Mouse (Mus musculus) forebrain, embryonic 15.5 days (tissue): ENCODE measurements at regions not wholly inside any gene's neighbourhood (a gene's known extent, or its start where the extent isn't known, plus 50 kb on each side); places are given as distances from the start of the nearest gene placed in this dataset.

ENCODE experiments used
- ATAC-seq: fragments of 200-750 bp; cut with Nextera tagmentation; replicated peaks from 2 replicates; pipeline ENCODE4 v1.8.0; 2017; ENCODE audit warnings: mild to moderate bottlenecking, moderate TSS enrichment, moderate library complexity
- H3K27ac ChIP-seq: fragments of 300-500 bp; sonication (generic); replicated peaks from 2 replicates; pipeline ENCODE4 v1.5.1; 2015; ENCODE audit warnings: mild to moderate bottlenecking, inconsistent platforms
- H3K27me3 ChIP-seq: fragments of 300-500 bp; sonication (generic); 2 replicates; pipeline ENCODE4 v1.6.1; 2015; ENCODE audit warnings: inconsistent platforms
- H3K36me3 ChIP-seq: fragments of 300-500 bp; sonication (generic); 2 replicates; pipeline ENCODE4 v1.6.1; 2015; ENCODE audit warnings: mild to moderate bottlenecking, inconsistent platforms
- H3K4me1 ChIP-seq: fragments of 300-500 bp; sonication (generic); 2 replicates; pipeline ENCODE4 v1.6.1; 2015; ENCODE audit warnings: inconsistent platforms
- H3K4me2 ChIP-seq: fragments of 300-500 bp; sonication (generic); replicated peaks from 2 replicates; pipeline ENCODE4 v1.6.1; 2015; ENCODE audit warnings: mild to moderate bottlenecking, inconsistent platforms
- H3K4me3 ChIP-seq: fragments of 300-500 bp; sonication (generic); 2 replicates; pipeline ENCODE4 v1.5.1; 2015; ENCODE audit warnings: mild to moderate bottlenecking, inconsistent platforms
- H3K9ac ChIP-seq: fragments of 300-500 bp; sonication (generic); replicated peaks from 2 replicates; pipeline ENCODE4 v1.6.1; 2015; ENCODE audit warnings: mild to moderate bottlenecking, inconsistent platforms
- H3K9me3 ChIP-seq: fragments of 300-500 bp; sonication (generic); 2 replicates; pipeline ENCODE4 v1.6.1; 2016; ENCODE audit warnings: inconsistent platforms
- WGBS: fragments of 180-500 bp; shearing (Covaris S2); methylation state at CpG from one replicate; pipeline ENCODE4 v1.1.7; 2015; ENCODE audit warnings: mixed read lengths; 5-methylcytosine and 5-hydroxymethylcytosine counted together

- H3K4me1 ChIP-seq = peaks cover 4% of the 10 kb centered on the region; the same call in 1 of the 2 replicates
- no peak for ATAC-seq
- no peaks in the 10 kb centered on the region for H3K36me3 ChIP-seq
- H3K4me2 ChIP-seq = no peak overlapping the region
- WGBS = 91% methylated on average over 5 of the region's 5 CpGs
- H3K9me3 ChIP-seq = no peaks in the 10 kb centered on the region
- H3K27ac ChIP-seq = no peak overlapping the region
- H3K27me3 ChIP-seq = no peaks in the 10 kb centered on the region
- H3K4me3 ChIP-seq = no peak overlapping the region
- no peak overlapping the region for H3K9ac ChIP-seq
Observed at GRCm38 (mm10) chr2:144174366-144175035, 96.0 kb upstream of the Mgme1 start.

- no peak overlapping the region for H3K9ac ChIP-seq
- 90% methylated on average over 9 of the region's 9 CpGs for WGBS
- no peak for ATAC-seq
- no peaks in the 10 kb centered on the region for H3K36me3 ChIP-seq
- peaks cover 4% of the 10 kb centered on the region; the same call in 1 of the 2 replicates for H3K4me1 ChIP-seq
- H3K4me3 ChIP-seq = no peak overlapping the region
- H3K27ac ChIP-seq = no peak overlapping the region
- no peak overlapping the region for H3K4me2 ChIP-seq
- H3K9me3 ChIP-seq = no peaks in the 10 kb centered on the region
- no peaks in the 10 kb centered on the region for H3K27me3 ChIP-seq
Observed at GRCm38 (mm10) chr2:144176508-144177170, 93.8 kb upstream of the Mgme1 start.

GRCm38 (mm10) chr2:144177268-144177667 is 93.2 kb upstream of the Mgme1 start:
- Histone ChIP-seq H3K36me3 (no peaks in the 10 kb centered on the region), H3K27ac (no peak overlapping the region), H3K4me1 (no peaks in the 10 kb centered on the region), H3K4me3 (no peak overlapping the region), H3K9ac (no peak overlapping the region), H3K4me2 (no peak overlapping the region), H3K9me3 (no peaks in the 10 kb centered on the region), H3K27me3 (no peaks in the 10 kb centered on the region)
- ATAC-seq = no peak
- WGBS = 43% methylated on average over 6 of the region's 6 CpGs

- Histone ChIP-seq H3K4me2 (no peak overlapping the region), H3K9me3 (no peaks in the 10 kb centered on the region), H3K27me3 (no peaks in the 10 kb centered on the region), H3K36me3 (no peaks in the 10 kb centered on the region), H3K4me1 (no peaks in the 10 kb centered on the region), H3K27ac (no peak overlapping the region), H3K4me3 (no peak overlapping the region), H3K9ac (no peak overlapping the region)
- ATAC-seq = no peak
- 77% methylated on average over 6 of the region's 6 CpGs for WGBS
Observed at GRCm38 (mm10) chr2:144177920-144178319, 92.5 kb upstream of the Mgme1 start.

- no peaks in the 10 kb centered on the region for H3K4me1 ChIP-seq
- 82% methylated on average over 5 of the region's 5 CpGs for WGBS
- H3K9ac ChIP-seq = no peak overlapping the region
- no peaks in the 10 kb centered on the region for H3K9me3 ChIP-seq
- H3K4me2 ChIP-seq = no peak overlapping the region
- H3K27me3 ChIP-seq = no peaks in the 10 kb centered on the region
- H3K36me3 ChIP-seq = no peaks in the 10 kb centered on the region
- no peak overlapping the region for H3K27ac ChIP-seq
- ATAC-seq = no peak
- no peak overlapping the region for H3K4me3 ChIP-seq
Observed at GRCm38 (mm10) chr2:144182108-144182507, 88.4 kb upstream of the Mgme1 start.

- Histone ChIP-seq H3K36me3 (no peaks in the 10 kb centered on the region), H3K4me2 (no peak overlapping the region), H3K4me3 (no peak overlapping the region), H3K9ac (no peak overlapping the region), H3K27ac (no peak overlapping the region), H3K9me3 (no peaks in the 10 kb centered on the region), H3K4me1 (no peaks in the 10 kb centered on the region), H3K27me3 (no peaks in the 10 kb centered on the region)
- ATAC-seq = no peak
- 72% methylated on average over 7 of the region's 7 CpGs for WGBS
Observed at GRCm38 (mm10) chr2:144182542-144182941, 87.9 kb upstream of the Mgme1 start.

- Histone ChIP-seq H3K4me2 (no peak overlapping the region), H3K27ac (no peak overlapping the region), H3K4me1 (no peaks in the 10 kb centered on the region), H3K4me3 (no peak overlapping the region), H3K9ac (no peak overlapping the region), H3K27me3 (no peaks in the 10 kb centered on the region), H3K9me3 (no peaks in the 10 kb centered on the region), H3K36me3 (no peaks in the 10 kb centered on the region)
- ATAC-seq = no peak
- WGBS = 78% methylated on average over 5 of the region's 5 CpGs
Observed at GRCm38 (mm10) chr2:144183371-144183944, 87.0 kb upstream of the Mgme1 start.

GRCm38 (mm10) chr2:144185175-144185574 is 85.3 kb upstream of the Mgme1 start:
- H3K9ac ChIP-seq = no peak overlapping the region
- H3K27ac ChIP-seq = no peak overlapping the region
- H3K4me1 ChIP-seq = no peaks in the 10 kb centered on the region
- no peaks in the 10 kb centered on the region for H3K9me3 ChIP-seq
- no peaks in the 10 kb centered on the region for H3K27me3 ChIP-seq
- 93% methylated on average over 3 of the region's 3 CpGs for WGBS
- H3K36me3 ChIP-seq = no peaks in the 10 kb centered on the region
- no peak overlapping the region for H3K4me2 ChIP-seq
- no peak for ATAC-seq
- no peak overlapping the region for H3K4me3 ChIP-seq

GRCm38 (mm10) chr2:144186426-144186825 is 84.0 kb upstream of the Mgme1 start:
- Histone ChIP-seq H3K9me3 (no peaks in the 10 kb centered on the region), H3K27me3 (no peaks in the 10 kb centered on the region), H3K9ac (no peak overlapping the region), H3K4me1 (no peaks in the 10 kb centered on the region), H3K4me2 (no peak overlapping the region), H3K27ac (no peak overlapping the region), H3K4me3 (no peak overlapping the region), H3K36me3 (no peaks in the 10 kb centered on the region)
- ATAC-seq = no peak
- WGBS = 93% methylated on average over 3 of the region's 3 CpGs

GRCm38 (mm10) chr2:144188076-144188475 is 82.4 kb upstream of the Mgme1 start:
- Histone ChIP-seq H3K27me3 (no peaks in the 10 kb centered on the region), H3K4me2 (no peak overlapping the region), H3K9me3 (no peaks in the 10 kb centered on the region), H3K36me3 (no peaks in the 10 kb centered on the region), H3K27ac (no peak overlapping the region), H3K4me3 (no peak overlapping the region), H3K4me1 (no peaks in the 10 kb centered on the region), H3K9ac (no peak overlapping the region)
- ATAC-seq = no peak
- 65% methylated on average over 3 of the region's 3 CpGs for WGBS

- H3K27me3 ChIP-seq = no peaks in the 10 kb centered on the region
- H3K4me1 ChIP-seq = no peaks in the 10 kb centered on the region
- no peak overlapping the region for H3K4me3 ChIP-seq
- no peak overlapping the region for H3K4me2 ChIP-seq
- no peak overlapping the region for H3K9ac ChIP-seq
- 12% methylated on average over 4 of the region's 4 CpGs for WGBS
- H3K36me3 ChIP-seq = no peaks in the 10 kb centered on the region
- no peak for ATAC-seq
- no peak overlapping the region for H3K27ac ChIP-seq
- no peaks in the 10 kb centered on the region for H3K9me3 ChIP-seq
Observed at GRCm38 (mm10) chr2:144188485-144188884, 82.0 kb upstream of the Mgme1 start.

GRCm38 (mm10) chr2:144189756-144190155 is 80.7 kb upstream of the Mgme1 start:
- H3K27ac ChIP-seq = no peak overlapping the region
- ATAC-seq = no peak
- H3K4me2 ChIP-seq = no peak overlapping the region
- no peak overlapping the region for H3K4me3 ChIP-seq
- H3K36me3 ChIP-seq = no peaks in the 10 kb centered on the region
- 62% methylated on average over 7 of the region's 7 CpGs for WGBS
- H3K9me3 ChIP-seq = no peaks in the 10 kb centered on the region
- no peaks in the 10 kb centered on the region for H3K27me3 ChIP-seq
- H3K4me1 ChIP-seq = no peaks in the 10 kb centered on the region
- H3K9ac ChIP-seq = no peak overlapping the region
